Mouse (Mus musculus) bone marrow, adult 2 months (tissue): ENCODE measurements at regions not wholly inside any gene's neighbourhood (a gene's known extent, or its start where the extent isn't known, plus 50 kb on each side); places are given as distances from the start of the nearest gene placed in this dataset.

ENCODE experiments used
- CTCF ChIP-seq: fragments of 200-500 bp; IDR thresholded peaks from 2 replicates; pipeline ENCODE4 v1.5.1; 2011; ENCODE audit warnings: low read length, control low read depth; ENCODE audit not compliant: control insufficient read depth, insufficient read depth
- POLR2A ChIP-seq: fragments of 200-500 bp; IDR thresholded peaks from 2 replicates; pipeline ENCODE4 v1.6.1; 2011; ENCODE audit warnings: low read depth, mild to moderate bottlenecking, control low read depth, low read length, borderline replicate concordance; ENCODE audit not compliant: control insufficient read depth

- no peak for TF ChIP-seq POLR2A
- TF ChIP-seq CTCF, result no peak
These were observed 58.9 kb upstream of the Stxbp6 start for GRCm38 (mm10) chr12:45133415-45133814.
